Mouse (Mus musculus) mouse embryonic stem cell (cell line): Measurements from ENCODE around the gene B430218F22Rik.
"Not testable (repeated sequence)": the region's sequence is repeated elsewhere in the genome, so short reads cannot be mapped to it uniquely, and the experiment has no call there.

Source experiments
- in situ Hi-C, 2 experiments: fragments of 300-500 bp; cut with MboI; formaldehyde crosslinking; loops; 1 replicate in 1 of 2; 3 replicates in 1 of 2; pipeline ENCODE4 v1.14.3; 2019 to 2020; ENCODE audit warnings: low sequenced_read_pairs in 2 of 2, low pct_unique_long_range_greater_than_20kb in 1 of 2, mixed read lengths in 1 of 2; ENCODE audit not compliant: unreplicated experiment in 1 of 2

B430218F22Rik gene

GRCm38 (mm10) chr13:118386511-118387447, at the start of gene B430218F22Rik, which contains the start of gene Mrps30:
B430218F22Rik (plus strand) TSS chr13:118386630.
Mrps30 (minus strand) TSS chr13:118387252.
- in situ Hi-C loops = no loop called here

GRCm38 (mm10) chr13:118350257-118350656, 36.2 kb upstream of the B430218F22Rik start:
- in situ Hi-C loops = no loop called here

- in situ Hi-C loops = no loop called here
Measured at GRCm38 (mm10) chr13:118350870-118351269, 35.6 kb upstream of the B430218F22Rik start.

GRCm38 (mm10) chr13:118363342-118363741, 23.1 kb upstream of the B430218F22Rik start:
- in situ Hi-C loops = no loop called here

GRCm38 (mm10) chr13:118365774-118366173, 20.7 kb upstream of the B430218F22Rik start:
- in situ Hi-C loops = no loop called here

GRCm38 (mm10) chr13:118372871-118373270, 13.6 kb upstream of the B430218F22Rik start:
- in situ Hi-C loops = no loop called here

GRCm38 (mm10) chr13:118379155-118379554, 7.3 kb upstream of the B430218F22Rik start:
- in situ Hi-C loops = no loop called here

- in situ Hi-C loops = no loop called here
Measured at GRCm38 (mm10) chr13:118380381-118380780, 6.0 kb upstream of the B430218F22Rik start.

- in situ Hi-C loops = not testable (repeated sequence)
Measured at GRCm38 (mm10) chr13:118387448-118387801, 995 bp downstream of the B430218F22Rik start.

- in situ Hi-C loops = no loop called here
Measured at GRCm38 (mm10) chr13:118395803-118396202, 9.4 kb downstream of the B430218F22Rik start.

- in situ Hi-C loops = loop anchor here (10.0 to 25.0 kb wide), 2 partner anchors 937 to 964 kb away; no protein-coding TSS in a partner anchor
Measured at GRCm38 (mm10) chr13:118400340-118400739, 13.9 kb downstream of the B430218F22Rik start.

GRCm38 (mm10) chr13:118403544-118403943, 17.1 kb downstream of the B430218F22Rik start:
- in situ Hi-C loops = loop anchor here (10.0 to 25.0 kb wide), 2 partner anchors 934 to 961 kb away; no protein-coding TSS in a partner anchor

- in situ Hi-C loops = loop anchor here in 1 of 2 experiments (25.0 kb wide), 1 partner anchor 926 kb away; no protein-coding TSS in a partner anchor
Measured at GRCm38 (mm10) chr13:118411297-118411992, 25.0 kb downstream of the B430218F22Rik start.

GRCm38 (mm10) chr13:118418163-118418562, 31.7 kb downstream of the B430218F22Rik start:
- in situ Hi-C loops = loop anchor here in 1 of 2 experiments (25.0 kb wide), 1 partner anchor 919 kb away; no protein-coding TSS in a partner anchor

- in situ Hi-C loops = loop anchor here in 1 of 2 experiments (25.0 kb wide), 1 partner anchor 917 kb away; no protein-coding TSS in a partner anchor
Measured at GRCm38 (mm10) chr13:118420408-118420807, 34.0 kb downstream of the B430218F22Rik start.

GRCm38 (mm10) chr13:118420847-118421246, 34.4 kb downstream of the B430218F22Rik start:
- in situ Hi-C loops = loop anchor here in 1 of 2 experiments (25.0 kb wide), 1 partner anchor 916 kb away; no protein-coding TSS in a partner anchor
